Mouse (Mus musculus): ENCODE measurements around the gene Fam162a. TPM values are rescaled to one million over a fixed set of nuclear protein-coding genes. Genes with fewer than 3 reads are reported as not detected.
A peak's percentile ranks its signal among the peaks of the same experiment; 100 is the strongest.

Gene Fam162a
- polyA plus RNA-seq, 1 experiment from 2014 or later: 144 TPM

DNA sequence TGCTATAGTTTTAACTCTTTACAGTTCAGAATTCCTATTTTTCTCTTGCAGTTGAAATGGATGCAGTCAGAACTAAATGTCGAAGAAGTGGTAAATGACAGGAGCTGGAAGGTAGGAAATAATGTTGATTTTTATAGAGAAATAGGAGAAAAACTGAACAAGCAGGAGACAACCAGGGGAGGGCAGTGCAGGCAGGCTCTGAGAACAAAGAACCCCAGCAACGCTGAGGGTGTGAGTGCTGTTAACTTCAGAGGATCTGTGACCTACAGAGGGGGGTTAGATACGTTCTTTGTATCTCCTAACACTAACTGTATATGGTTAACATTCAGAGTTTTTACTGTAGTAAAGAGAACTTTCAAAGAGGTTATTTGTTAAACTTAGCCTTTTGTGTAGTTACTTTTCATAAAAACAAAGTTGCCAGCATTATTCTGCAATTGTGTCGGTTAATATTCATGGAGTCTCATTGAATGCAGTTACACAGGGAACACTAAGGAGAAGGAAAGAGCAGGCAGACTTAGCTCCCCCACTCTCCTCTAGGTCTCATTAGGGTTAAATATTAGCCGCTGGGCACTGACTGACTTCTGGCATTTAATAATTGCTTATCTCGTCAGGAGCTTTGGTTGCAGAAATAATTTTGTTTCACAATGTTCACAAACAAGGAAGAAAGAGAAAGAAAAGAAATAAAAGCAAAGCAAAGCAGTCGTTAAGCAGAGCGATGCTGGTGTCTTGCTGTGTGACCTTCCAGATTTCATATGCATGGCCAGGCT, 18.6 kb upstream of the Fam162a start:
- no peaks in the 10 kb centered on the region for H3K9me3 ChIP-seq (ENCODE audit: control insufficient read depth, low read length)
- no peaks in the 10 kb centered on the region for H3K27me3 ChIP-seq (replicated peaks; ENCODE audit: control insufficient read depth, insufficient read depth, low read length)
- 58% methylated on average over 8 of the region's 8 CpGs for WGBS
- no peaks in the 10 kb centered on the region for H3K4me1 ChIP-seq (replicated peaks; ENCODE audit: control insufficient read depth, insufficient read depth, low read length)
- ATAC-seq: no peak
- peaks cover 7% of the 10 kb centered on the region; the same call in 1 of the 2 replicates for H3K36me3 ChIP-seq (ENCODE audit: control insufficient read depth, insufficient read depth)
- no peak overlapping the region for H3K4me2 ChIP-seq (ENCODE audit: low read length)
- H3K9ac ChIP-seq (replicated peaks; ENCODE audit: low read depth, low read length): no peak overlapping the region
- no peak overlapping the region for H3K4me3 ChIP-seq (replicated peaks; ENCODE audit: low read length)
- H3K27ac ChIP-seq (ENCODE audit: low read length): no peak overlapping the region

DNA sequence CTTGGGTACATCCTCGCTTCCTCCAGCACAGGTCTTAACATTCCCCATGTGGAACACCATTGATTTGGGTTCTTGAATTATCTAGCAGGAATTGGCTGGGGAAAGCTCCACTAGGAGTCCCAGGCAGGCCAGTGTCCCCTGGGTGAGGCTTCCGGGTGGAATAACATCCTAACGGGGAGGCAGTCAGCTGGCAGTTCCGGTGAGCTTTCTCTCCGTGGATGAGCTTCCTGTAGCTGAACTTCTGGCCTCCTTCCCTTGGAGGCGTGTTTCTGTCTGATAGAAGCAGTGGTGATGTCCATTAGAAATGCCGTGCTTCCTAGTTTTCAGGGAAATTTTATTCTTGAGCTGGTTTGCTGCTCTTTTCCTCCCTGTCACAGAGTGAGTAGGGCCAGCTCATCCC, 17.7 kb upstream of the Fam162a start:
- WGBS: 92% methylated on average over 7 of the region's 7 CpGs
- no peaks in the 10 kb centered on the region for H3K4me1 ChIP-seq (replicated peaks; ENCODE audit: control insufficient read depth, insufficient read depth, low read length)

DNA sequence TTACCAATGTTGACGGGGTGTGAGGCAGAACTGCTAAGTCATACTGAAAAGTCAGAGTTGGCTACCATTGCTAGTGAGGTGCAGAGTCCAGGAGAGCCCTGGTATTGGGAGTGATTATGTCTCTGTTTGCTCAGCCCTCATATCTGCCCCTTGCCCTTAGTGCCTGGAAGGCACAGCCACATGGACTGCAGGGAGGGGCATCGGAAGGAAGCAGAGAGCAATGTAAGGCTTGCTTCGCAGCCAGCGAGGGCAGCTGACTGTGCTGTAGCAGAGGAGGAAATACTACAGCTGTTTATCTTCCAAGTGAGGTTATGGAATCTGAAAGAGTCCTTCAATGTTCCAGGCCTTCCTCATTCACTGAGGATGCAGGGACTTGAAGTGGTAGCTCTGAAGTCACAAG, 16.5 kb upstream of the Fam162a start:
- Histone ChIP-seq H3K9ac (replicated peaks; ENCODE audit: low read depth, low read length) (no peak overlapping the region), H3K4me2 (ENCODE audit: low read length) (no peak overlapping the region), H3K27ac (ENCODE audit: low read length) (no peak overlapping the region), H3K27me3 (replicated peaks; ENCODE audit: control insufficient read depth, insufficient read depth, low read length) (no peaks in the 10 kb centered on the region), H3K9me3 (ENCODE audit: control insufficient read depth, low read length) (no peaks in the 10 kb centered on the region), H3K4me1 (replicated peaks; ENCODE audit: control insufficient read depth, insufficient read depth, low read length) (no peaks in the 10 kb centered on the region), H3K36me3 (ENCODE audit: control insufficient read depth, insufficient read depth) (peaks cover 7% of the 10 kb centered on the region; the same call in 1 of the 2 replicates), H3K4me3 (replicated peaks; ENCODE audit: low read length) (no peak overlapping the region)
- no peak for ATAC-seq
- WGBS: 90% methylated on average over 4 of the region's 4 CpGs

More for the DNA sequence above, 17.7 kb upstream of the Fam162a start:
- Histone ChIP-seq H3K9me3 (ENCODE audit: control insufficient read depth, low read length) (no peaks in the 10 kb centered on the region), H3K9ac (replicated peaks; ENCODE audit: low read depth, low read length) (no peak overlapping the region), H3K4me2 (ENCODE audit: low read length) (no peak overlapping the region), H3K27me3 (replicated peaks; ENCODE audit: control insufficient read depth, insufficient read depth, low read length) (no peaks in the 10 kb centered on the region), H3K4me3 (replicated peaks; ENCODE audit: low read length) (no peak overlapping the region), H3K27ac (ENCODE audit: low read length) (no peak overlapping the region), H3K36me3 (ENCODE audit: control insufficient read depth, insufficient read depth) (peaks cover 7% of the 10 kb centered on the region; the same call in 1 of the 2 replicates)
- no peak for ATAC-seq

- no peaks in the 10 kb centered on the region for H3K36me3 ChIP-seq (ENCODE audit: control insufficient read depth, insufficient read depth)
- no peak overlapping the region for H3K4me2 ChIP-seq (ENCODE audit: low read length)
- no peak for ATAC-seq
- H3K9me3 ChIP-seq (ENCODE audit: control insufficient read depth, low read length): no peaks in the 10 kb centered on the region
- no peak overlapping the region for H3K9ac ChIP-seq (replicated peaks; ENCODE audit: low read depth, low read length)
- no peaks in the 10 kb centered on the region for H3K27me3 ChIP-seq (replicated peaks; ENCODE audit: control insufficient read depth, insufficient read depth, low read length)
- WGBS: 100% methylated on average over 3 of the region's 3 CpGs
- H3K4me3 ChIP-seq (replicated peaks; ENCODE audit: low read length): no peak overlapping the region
- no peaks in the 10 kb centered on the region for H3K4me1 ChIP-seq (replicated peaks; ENCODE audit: control insufficient read depth, insufficient read depth, low read length)
- H3K27ac ChIP-seq (ENCODE audit: low read length): no peak overlapping the region
Measured at GRCm38 (mm10) chr16:36079916-36080315, 8.5 kb upstream of the Fam162a start.

DNA sequence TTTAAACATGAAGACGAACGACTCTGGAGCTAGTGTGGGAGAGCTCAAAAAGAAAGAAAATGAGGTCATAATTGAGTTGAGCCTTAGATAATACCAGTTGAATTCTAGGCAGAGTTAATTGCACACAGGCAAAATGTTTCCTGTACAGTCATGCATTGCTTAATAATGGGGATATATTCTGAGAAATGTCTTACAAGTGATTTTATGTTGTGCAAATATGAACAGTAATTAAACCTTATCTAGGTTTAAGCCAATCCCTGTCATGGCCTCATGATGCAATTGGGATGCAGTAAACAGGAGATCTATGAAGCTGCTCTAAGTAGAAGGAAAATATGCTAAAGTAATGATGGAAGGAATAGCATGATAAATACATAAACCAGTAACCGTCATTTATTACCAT, 3.4 kb upstream of the Fam162a start:
- no peak overlapping the region for H3K4me3 ChIP-seq (replicated peaks; ENCODE audit: low read length)
- peaks cover 15% of the 10 kb centered on the region for H3K4me1 ChIP-seq (replicated peaks; ENCODE audit: control insufficient read depth, insufficient read depth, low read length)
- ATAC-seq: no peak
- no peaks in the 10 kb centered on the region for H3K27me3 ChIP-seq (replicated peaks; ENCODE audit: control insufficient read depth, insufficient read depth, low read length)
- H3K9ac ChIP-seq (replicated peaks; ENCODE audit: low read depth, low read length): no peak overlapping the region
- H3K4me2 ChIP-seq (ENCODE audit: low read length): no peak overlapping the region
- no peak overlapping the region for H3K27ac ChIP-seq (ENCODE audit: low read length)
- WGBS: 87% methylated on average over 3 of the region's 3 CpGs
- no peaks in the 10 kb centered on the region for H3K9me3 ChIP-seq (ENCODE audit: control insufficient read depth, low read length)
- no peaks in the 10 kb centered on the region for H3K36me3 ChIP-seq (ENCODE audit: control insufficient read depth, insufficient read depth)

GRCm38 (mm10) chr16:36072410-36073011, 1.1 kb upstream of the Fam162a start:
- WGBS: 30% methylated on average over 8 of the region's 8 CpGs
- Histone ChIP-seq H3K27me3 (replicated peaks; ENCODE audit: control insufficient read depth, insufficient read depth, low read length) (no peaks in the 10 kb centered on the region), H3K4me2 (ENCODE audit: low read length) (peak overlapping the region; percentile 89), H3K9me3 (ENCODE audit: control insufficient read depth, low read length) (no peaks in the 10 kb centered on the region), H3K36me3 (ENCODE audit: control insufficient read depth, insufficient read depth) (no peaks in the 10 kb centered on the region), H3K4me3 (replicated peaks; ENCODE audit: low read length) (peak overlapping the region; percentile 91), H3K4me1 (replicated peaks; ENCODE audit: control insufficient read depth, insufficient read depth, low read length) (peaks cover 29% of the 10 kb centered on the region), H3K9ac (replicated peaks; ENCODE audit: low read depth, low read length) (peak overlapping the region; percentile 90), H3K27ac (ENCODE audit: low read length) (peak overlapping the region; percentile 100)
- ATAC-seq: no peak

DNA sequence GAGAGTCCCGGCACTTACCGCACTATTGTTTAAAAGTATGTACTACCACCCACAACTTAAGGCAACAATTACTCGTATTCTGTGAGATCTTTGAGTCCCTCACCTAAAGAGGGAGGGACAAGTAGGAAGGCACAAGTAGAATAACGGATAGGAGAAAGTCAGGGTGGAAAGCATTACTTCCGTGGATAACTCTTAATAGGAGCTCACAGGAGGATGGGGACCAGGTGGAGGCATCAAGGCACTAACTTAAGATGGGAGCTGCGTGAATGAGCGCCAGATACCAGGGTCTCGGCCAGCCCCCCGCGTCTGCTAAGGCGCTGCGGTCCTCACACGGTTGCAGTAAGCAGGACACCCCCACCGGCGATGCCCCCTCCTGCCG, 334 bp downstream of the Fam162a start:
- Histone ChIP-seq H3K27me3 (replicated peaks; ENCODE audit: control insufficient read depth, insufficient read depth, low read length) (no peaks in the 10 kb centered on the region), H3K4me3 (replicated peaks; ENCODE audit: low read length) (peak overlapping the region; percentile 91), H3K36me3 (ENCODE audit: control insufficient read depth, insufficient read depth) (no peaks in the 10 kb centered on the region), H3K27ac (ENCODE audit: low read length) (peak overlapping the region; percentile 100), H3K4me1 (replicated peaks; ENCODE audit: control insufficient read depth, insufficient read depth, low read length) (peaks cover 29% of the 10 kb centered on the region), H3K9ac (replicated peaks; ENCODE audit: low read depth, low read length) (peak overlapping the region; percentile 90), H3K9me3 (ENCODE audit: control insufficient read depth, low read length) (no peaks in the 10 kb centered on the region), H3K4me2 (ENCODE audit: low read length) (peak overlapping the region; percentile 89)
- no peak for ATAC-seq
- 0% methylated on average over 16 of the region's 16 CpGs for WGBS

DNA sequence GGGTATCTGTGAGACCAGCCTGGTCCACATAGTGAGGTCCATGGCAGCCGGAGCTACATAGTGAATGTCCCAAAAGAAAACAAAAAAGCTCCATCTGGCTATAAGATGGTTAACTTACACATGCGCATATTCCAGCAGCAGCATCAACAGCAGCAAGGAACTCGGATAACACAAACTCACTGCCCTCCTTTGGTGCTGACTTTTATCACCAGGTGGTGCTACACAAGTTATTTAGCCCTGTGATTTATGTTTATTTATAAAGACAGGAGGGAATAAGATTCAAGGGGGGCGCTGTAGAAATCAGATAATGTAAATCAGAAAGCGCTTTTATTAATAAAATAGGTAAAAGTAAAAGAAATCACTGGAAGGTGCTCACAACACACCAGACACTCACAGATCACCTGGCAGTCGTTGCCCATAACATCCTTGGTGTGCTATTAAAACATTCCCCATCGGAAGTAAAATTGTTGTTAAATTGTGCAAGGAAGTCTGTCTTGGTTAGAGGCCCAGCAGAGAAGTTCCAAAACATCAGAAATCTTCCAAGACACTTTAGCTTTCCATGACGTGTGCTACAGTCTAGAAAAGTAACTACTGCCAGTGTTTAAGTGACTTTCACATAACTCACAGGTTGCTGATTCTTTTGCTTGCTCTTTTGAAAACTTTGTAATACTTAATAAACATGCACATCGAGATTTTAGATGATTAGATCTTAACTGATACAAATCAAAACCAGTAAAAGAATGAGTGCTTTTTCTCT, 1.4 kb downstream of the Fam162a start:
- Histone ChIP-seq H3K36me3 (ENCODE audit: control insufficient read depth, insufficient read depth) (no peaks in the 10 kb centered on the region), H3K4me3 (replicated peaks; ENCODE audit: low read length) (peak overlapping the region; percentile 19), H3K9me3 (ENCODE audit: control insufficient read depth, low read length) (no peaks in the 10 kb centered on the region), H3K4me1 (replicated peaks; ENCODE audit: control insufficient read depth, insufficient read depth, low read length) (peaks cover 29% of the 10 kb centered on the region), H3K27ac (ENCODE audit: low read length) (no peak overlapping the region), H3K4me2 (ENCODE audit: low read length) (peak overlapping the region; percentile 89), H3K9ac (replicated peaks; ENCODE audit: low read depth, low read length) (no peak overlapping the region), H3K27me3 (replicated peaks; ENCODE audit: control insufficient read depth, insufficient read depth, low read length) (no peaks in the 10 kb centered on the region)
- WGBS: 34% methylated on average over 9 of the region's 9 CpGs
- no peak for ATAC-seq

GRCm38 (mm10) chr16:36068356-36068755, 3.0 kb downstream of the Fam162a start:
- Histone ChIP-seq H3K9ac (replicated peaks; ENCODE audit: low read depth, low read length) (no peak overlapping the region), H3K4me3 (replicated peaks; ENCODE audit: low read length) (no peak overlapping the region), H3K9me3 (ENCODE audit: control insufficient read depth, low read length) (no peaks in the 10 kb centered on the region), H3K27ac (ENCODE audit: low read length) (no peak overlapping the region), H3K36me3 (ENCODE audit: control insufficient read depth, insufficient read depth) (no peaks in the 10 kb centered on the region), H3K27me3 (replicated peaks; ENCODE audit: control insufficient read depth, insufficient read depth, low read length) (no peaks in the 10 kb centered on the region), H3K4me2 (ENCODE audit: low read length) (no peak overlapping the region), H3K4me1 (replicated peaks; ENCODE audit: control insufficient read depth, insufficient read depth, low read length) (peaks cover 29% of the 10 kb centered on the region)
- ATAC-seq: no peak
- 35% methylated on average over 3 of the region's 3 CpGs for WGBS

Measured in forebrain, embryonic 16.5 days (tissue).